Mouse (Mus musculus) frontal cortex, postnatal 25 days (tissue): ENCODE measurements around the gene Slc45a2.

Experiments used
- DNase-seq, 2 experiments: peaks; one replicate each; pipeline ENCODE4 v3.0.0; 2022; ENCODE audit warnings: low spot score in 2 of 2

Gene Slc45a2

GRCm38 (mm10) chr15:11003791-11004190 lies 3.3 kb downstream of the Slc45a2 start:
- DNase-seq: no peak

GRCm38 (mm10) chr15:11004646-11005045 lies 4.1 kb downstream of the Slc45a2 start:
- no peak for DNase-seq

GRCm38 (mm10) chr15:11008756-11009155 lies 8.2 kb downstream of the Slc45a2 start:
- no peak for DNase-seq

DNA sequence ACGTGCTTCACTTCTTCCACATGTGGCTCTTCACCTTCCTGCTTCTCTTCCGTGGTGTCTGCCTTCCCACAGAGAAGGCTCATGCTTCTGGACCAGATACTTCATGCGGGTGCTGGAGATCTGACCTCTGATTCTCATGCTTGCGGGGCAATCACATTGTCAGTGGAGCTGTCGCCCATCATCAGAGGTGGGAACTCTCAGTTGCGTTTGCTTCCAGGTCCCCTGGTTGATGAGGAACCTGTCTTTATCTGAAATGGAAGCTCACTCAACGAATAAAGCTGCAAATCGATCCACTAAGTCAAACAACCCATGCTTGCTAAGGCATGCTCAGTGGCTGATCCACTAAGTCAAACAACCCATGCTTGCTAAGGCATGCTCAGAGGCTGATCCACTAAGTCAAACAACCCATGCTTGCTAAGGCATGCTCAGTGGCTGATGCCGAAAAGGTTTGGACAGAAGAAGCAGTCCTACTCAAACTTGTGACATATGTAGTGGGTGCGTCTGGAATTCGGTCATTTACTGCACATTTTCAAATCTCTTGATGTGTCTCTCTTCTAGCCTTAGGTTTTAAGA lies 10.5 kb downstream of the Slc45a2 start:
- DNase-seq: no peak

- no peak for DNase-seq
Measured at GRCm38 (mm10) chr15:11014931-11015330, 14.4 kb downstream of the Slc45a2 start.

GRCm38 (mm10) chr15:11026801-11027561 lies 26.5 kb downstream of the Slc45a2 start:
- DNase-seq: no peak

- DNase-seq: no peak
Measured at GRCm38 (mm10) chr15:11030188-11030587, 29.7 kb downstream of the Slc45a2 start.

GRCm38 (mm10) chr15:11035947-11036474 lies 35.5 kb downstream of the Slc45a2 start:
- no peak for DNase-seq

GRCm38 (mm10) chr15:11036535-11037375 lies 36.2 kb downstream of the Slc45a2 start:
- DNase-seq: no peak

DNA sequence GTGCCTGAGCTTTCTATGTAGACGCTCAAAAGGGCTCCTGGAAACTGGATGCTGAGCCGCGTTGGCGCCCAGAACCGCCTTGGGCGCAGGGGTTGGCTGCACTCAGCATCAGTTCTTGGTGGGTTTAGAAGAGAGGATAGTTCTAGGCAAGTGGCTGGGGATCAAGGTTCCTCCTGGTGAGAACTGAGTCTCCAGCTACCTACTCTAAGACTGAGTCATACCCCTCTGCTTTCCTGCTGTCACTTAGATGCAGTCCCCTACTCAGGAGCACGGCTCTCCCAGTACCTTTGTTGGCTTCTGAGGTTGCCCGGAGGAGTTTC lies 36.8 kb downstream of the Slc45a2 start:
- no peak for DNase-seq

GRCm38 (mm10) chr15:11037711-11038110 lies 37.2 kb downstream of the Slc45a2 start, which contains the start of gene Rxfp3:
TSS of gene Rxfp3 (minus strand) at chr15:11037991.
- DNase-seq: no peak

GRCm38 (mm10) chr15:11038476-11038875 lies 38.0 kb downstream of the Slc45a2 start:
- peak; percentile 33 to 39 for DNase-seq

DNA sequence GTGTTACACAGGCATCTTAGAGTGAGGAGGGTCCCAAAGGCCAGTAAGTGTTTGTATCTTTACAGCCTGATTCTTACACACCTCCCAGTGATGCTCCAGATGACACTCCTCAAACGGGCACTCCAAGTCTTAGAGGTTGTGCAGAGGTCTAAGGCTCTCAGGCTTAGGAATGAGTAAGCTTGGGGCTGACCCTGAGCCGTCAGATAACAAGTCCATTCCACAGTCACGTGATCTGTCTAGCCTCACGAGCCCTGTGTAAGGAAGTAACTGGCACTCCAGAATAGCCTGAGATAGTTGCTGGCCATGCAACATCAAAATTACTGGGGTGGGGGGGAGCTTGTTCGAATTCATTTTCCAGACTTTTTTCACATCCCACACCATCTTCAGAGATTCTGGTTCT lies 39.5 kb downstream of the Slc45a2 start:
- no peak for DNase-seq

DNA sequence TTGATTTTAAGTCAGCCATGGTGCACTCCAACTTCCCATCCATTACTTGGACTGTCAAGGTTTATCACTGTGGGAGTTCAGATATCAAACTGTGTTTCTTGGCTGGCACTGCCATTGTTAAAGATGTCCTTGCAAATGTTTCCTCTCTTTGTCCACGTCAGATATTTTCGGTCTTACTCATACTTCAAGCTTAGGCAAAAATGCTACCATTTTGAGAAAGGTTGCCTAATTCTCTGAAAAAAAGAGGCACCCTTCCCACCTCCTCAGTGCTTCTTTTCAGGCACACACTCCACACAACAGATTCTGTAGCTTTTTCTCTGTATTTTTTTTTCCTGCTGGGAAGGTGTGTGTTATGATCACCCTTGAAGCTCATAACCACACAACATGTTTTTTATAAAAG lies 40.7 kb downstream of the Slc45a2 start:
- DNase-seq: no peak

DNA sequence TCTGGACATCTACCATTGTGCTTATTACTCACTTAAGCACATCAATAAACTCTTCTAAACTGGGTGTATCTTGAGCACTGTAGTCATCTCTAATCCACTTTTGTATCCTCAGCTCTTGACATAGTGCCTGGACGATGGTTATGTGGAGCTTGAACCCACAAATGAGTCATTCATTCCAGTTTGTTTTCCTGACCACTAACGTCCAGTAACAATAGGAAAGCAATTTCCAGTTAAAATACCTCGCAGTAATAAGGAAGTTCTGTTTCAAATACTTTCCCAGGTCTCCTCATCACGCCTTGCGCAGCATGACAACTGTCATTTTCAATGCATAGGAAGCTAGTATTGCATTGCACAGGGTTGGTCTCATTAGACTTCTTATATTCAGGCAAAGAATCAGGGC lies 42.3 kb downstream of the Slc45a2 start:
- DNase-seq: no peak

- DNase-seq: no peak
Measured at GRCm38 (mm10) chr15:11053678-11054439, 53.3 kb downstream of the Slc45a2 start.

GRCm38 (mm10) chr15:11054440-11055080 lies 54.0 kb downstream of the Slc45a2 start:
- DNase-seq: no peak

GRCm38 (mm10) chr15:11062903-11063302 lies 62.4 kb downstream of the Slc45a2 start:
- no peak for DNase-seq

- DNase-seq: no peak
Measured at GRCm38 (mm10) chr15:11064160-11064557, 63.6 kb downstream of the Slc45a2 start.

- DNase-seq: no peak
Measured at GRCm38 (mm10) chr15:11064558-11065411, 64.3 kb downstream of the Slc45a2 start, which contains the start of gene Adamts12. TSS of gene Adamts12 (plus strand) at chr15:11064790.
